Mouse (Mus musculus) liver, embryonic 12.5 days (tissue): ENCODE measurements around the gene Trim32. TPM values are rescaled to one million over a fixed set of nuclear protein-coding genes. Genes with fewer than 3 reads are reported as not detected.

Experiments used
- ATAC-seq: fragments of 200-750 bp; cut with Nextera tagmentation; 2 replicates; pipeline ENCODE4 v1.8.0; 2017; ENCODE audit warnings: moderate number of reproducible peaks, mild to moderate bottlenecking, moderate library complexity
- H3K27ac ChIP-seq: fragments of 300-500 bp; sonication (generic); 2 replicates; pipeline ENCODE4 v1.5.1; 2016; ENCODE audit warnings: mild to moderate bottlenecking
- H3K27me3 ChIP-seq: fragments of 300-500 bp; sonication (generic); replicated peaks from 2 replicates; pipeline ENCODE4 v1.6.1; 2016; ENCODE audit warnings: mild to moderate bottlenecking, moderate library complexity
- H3K36me3 ChIP-seq: fragments of 300-500 bp; sonication (generic); 2 replicates; pipeline ENCODE4 v1.6.1; 2016; ENCODE audit warnings: mild to moderate bottlenecking, moderate library complexity
- H3K4me1 ChIP-seq: fragments of 300-500 bp; sonication (generic); 2 replicates; pipeline ENCODE4 v1.6.1; 2016
- H3K4me2 ChIP-seq: fragments of 300-500 bp; sonication (generic); 2 replicates; pipeline ENCODE4 v1.6.1; 2016; ENCODE audit warnings: mild to moderate bottlenecking, moderate library complexity
- H3K4me3 ChIP-seq: fragments of 300-500 bp; sonication (generic); 2 replicates; pipeline ENCODE4 v1.5.1; 2016; ENCODE audit warnings: mild to moderate bottlenecking, moderate library complexity
- H3K9ac ChIP-seq: fragments of 300-500 bp; sonication (generic); 2 replicates; pipeline ENCODE4 v1.6.1; 2016; ENCODE audit warnings: mild to moderate bottlenecking, moderate library complexity
- H3K9me3 ChIP-seq: fragments of 300-500 bp; sonication (generic); replicated peaks from 2 replicates; pipeline ENCODE4 v1.6.1; 2016; ENCODE audit warnings: mild to moderate bottlenecking, moderate library complexity
- WGBS: fragments of 180-500 bp; shearing (Covaris S2); methylation state at CpG from one replicate; pipeline ENCODE4 v1.1.7; 2016; ENCODE audit not compliant: insufficient replicate concordance; 5-methylcytosine and 5-hydroxymethylcytosine counted together
- polyA plus RNA-seq: library from polyadenylated mRNA; unstranded; fragments of >200 nt; fragmentation: Nextera tagmentation; extraction: Ambion mirVana; gene quantifications from 2 replicates; pipeline ENCODE4 v1.2.1, GENCODE M21; 2016

The Trim32 gene
- polyA plus RNA-seq, 1 experiment from 2014 or later, result 12.5 TPM

GRCm38 (mm10) chr4:65620125-65620524 is 15.3 kb downstream of the Trim32 start:
- 70% methylated on average over 3 of the region's 3 CpGs for WGBS
- no peak for ATAC-seq

GRCm38 (mm10) chr4:65638231-65638630 is 33.4 kb downstream of the Trim32 start:
- no peak overlapping the region for H3K27ac ChIP-seq
- H3K4me3 ChIP-seq, result no peak overlapping the region
- no peak overlapping the region for H3K9ac ChIP-seq
- H3K4me2 ChIP-seq, result no peak overlapping the region
- H3K4me1 ChIP-seq, result no peaks in the 10 kb centered on the region
- H3K27me3 ChIP-seq, result no peaks in the 10 kb centered on the region
- ATAC-seq, result no peak
- no peaks in the 10 kb centered on the region for H3K9me3 ChIP-seq
- WGBS, result 54% methylated on average over 3 of the region's 3 CpGs
- no peaks in the 10 kb centered on the region for H3K36me3 ChIP-seq

More at GRCm38 (mm10) chr4:65620125-65620524, 15.3 kb downstream of the Trim32 start:
- no peak overlapping the region for H3K4me3 ChIP-seq
- no peak overlapping the region for H3K27ac ChIP-seq
- H3K9ac ChIP-seq, result no peak overlapping the region
- H3K4me2 ChIP-seq, result no peak overlapping the region
- H3K27me3 ChIP-seq, result no peaks in the 10 kb centered on the region
- H3K9me3 ChIP-seq, result no peaks in the 10 kb centered on the region
- H3K4me1 ChIP-seq, result no peaks in the 10 kb centered on the region
- peaks cover 27% of the 10 kb centered on the region for H3K36me3 ChIP-seq

- no peak for ATAC-seq
- Histone ChIP-seq H3K9me3 (no peaks in the 10 kb centered on the region), H3K27me3 (no peaks in the 10 kb centered on the region), H3K36me3 (no peaks in the 10 kb centered on the region), H3K4me3 (no peak overlapping the region), H3K4me1 (no peaks in the 10 kb centered on the region), H3K27ac (no peak overlapping the region), H3K4me2 (no peak overlapping the region), H3K9ac (no peak overlapping the region)
- WGBS, result 57% methylated on average over 5 of the region's 5 CpGs
Measured at GRCm38 (mm10) chr4:65642611-65643010, 37.8 kb downstream of the Trim32 start.

- no peak overlapping the region for H3K27ac ChIP-seq
- no peak overlapping the region for H3K4me2 ChIP-seq
- H3K9me3 ChIP-seq, result no peaks in the 10 kb centered on the region
- WGBS, result 0% methylated on average over 2 of the region's 2 CpGs
- no peak overlapping the region for H3K4me3 ChIP-seq
- no peaks in the 10 kb centered on the region for H3K36me3 ChIP-seq
- ATAC-seq, result no peak
- H3K4me1 ChIP-seq, result no peaks in the 10 kb centered on the region
- no peaks in the 10 kb centered on the region for H3K27me3 ChIP-seq
- no peak overlapping the region for H3K9ac ChIP-seq
Measured at GRCm38 (mm10) chr4:65654723-65655122, 49.9 kb downstream of the Trim32 start.

- Histone ChIP-seq H3K27ac (no peak overlapping the region), H3K9ac (no peak overlapping the region), H3K4me3 (no peak overlapping the region), H3K9me3 (no peaks in the 10 kb centered on the region), H3K4me2 (no peak overlapping the region), H3K4me1 (no peaks in the 10 kb centered on the region), H3K27me3 (no peaks in the 10 kb centered on the region), H3K36me3 (no peaks in the 10 kb centered on the region)
- ATAC-seq, result no peak
- WGBS, result 67% methylated on average over 6 of the region's 6 CpGs
Measured at GRCm38 (mm10) chr4:65663176-65663575, 58.4 kb downstream of the Trim32 start.
